Mouse (Mus musculus) heart, postnatal 36 days (tissue): ENCODE measurements around the gene Rfx4. TPM values are rescaled to one million over a fixed set of nuclear protein-coding genes. Genes with fewer than 3 reads are reported as not detected.

Experiments used
- DNase-seq, 2 experiments: peaks; one replicate each; pipeline ENCODE4 v3.0.0; 2021 to 2022
- intact Hi-C: fragments of 180-260 bp; cut with DNase I; formaldehyde crosslinking; loops from one replicate; pipeline ENCODE4 v1.15.1; 2025
- total RNA-seq, 2 experiments: library from RNA; stranded (reverse); gene quantifications; 2 replicates each; pipeline ENCODE4 v1.2.3; 2021

Gene Rfx4
- under 1 TPM in 1 of 2 experiments, not detected in 1; 0.08 TPM for total RNA-seq

- DNase-seq, result no peak
- intact Hi-C loops, result no loop called here
These were observed at the start of gene Rfx4 for GRCm38 (mm10) chr10:84755786-84756203. Gene Rfx4 (plus strand): TSS chr10:84756062.

- intact Hi-C loops, result loop anchor here (10.0 kb wide), 1 partner anchor 192 kb away; no protein-coding TSS in a partner anchor
- no peak for DNase-seq
These were observed 49.3 kb upstream of the Rfx4 start for GRCm38 (mm10) chr10:84706543-84706942.

- DNase-seq, result no peak
- intact Hi-C loops, result loop anchor here (10.0 kb wide), 1 partner anchor 192 kb away; no protein-coding TSS in a partner anchor
These were observed 48.6 kb upstream of the Rfx4 start for GRCm38 (mm10) chr10:84707226-84707625.

GRCm38 (mm10) chr10:84707752-84708530 is 47.9 kb upstream of the Rfx4 start:
- no peak for DNase-seq
- intact Hi-C loops, result loop anchor here (10.0 kb wide), 1 partner anchor 193 kb away; no protein-coding TSS in a partner anchor

- no peak for DNase-seq
- intact Hi-C loops, result loop anchor here (2.0 to 5.0 kb wide), 4 partner anchors 69 to 335 kb away; no protein-coding TSS in a partner anchor
These were observed 45.7 kb upstream of the Rfx4 start for GRCm38 (mm10) chr10:84710192-84710591.

- intact Hi-C loops, result loop anchor here (2.0 to 5.0 kb wide), 4 partner anchors 70 to 334 kb away; no protein-coding TSS in a partner anchor
- no peak for DNase-seq
These were observed 45.0 kb upstream of the Rfx4 start for GRCm38 (mm10) chr10:84710827-84711226.

- intact Hi-C loops, result loop anchor here (2.0 to 5.0 kb wide), 4 partner anchors 71 to 333 kb away; no protein-coding TSS in a partner anchor
- DNase-seq, result no peak
These were observed 44.4 kb upstream of the Rfx4 start for GRCm38 (mm10) chr10:84711479-84711878.

GRCm38 (mm10) chr10:84711940-84712339 is 43.9 kb upstream of the Rfx4 start:
- intact Hi-C loops, result loop anchor here (2.0 to 5.0 kb wide), 4 partner anchors 71 to 333 kb away; no protein-coding TSS in a partner anchor
- DNase-seq, result no peak

GRCm38 (mm10) chr10:84712532-84712931 is 43.3 kb upstream of the Rfx4 start:
- no peak for DNase-seq
- intact Hi-C loops, result loop anchor here (5.0 kb wide), 2 partner anchors 120 to 275 kb away; no protein-coding TSS in a partner anchor

GRCm38 (mm10) chr10:84713043-84713442 is 42.8 kb upstream of the Rfx4 start:
- intact Hi-C loops, result loop anchor here (5.0 kb wide), 2 partner anchors 119 to 274 kb away; no protein-coding TSS in a partner anchor

GRCm38 (mm10) chr10:84715639-84716038 is 40.2 kb upstream of the Rfx4 start:
- no peak for DNase-seq
- intact Hi-C loops, result no loop called here

More at GRCm38 (mm10) chr10:84713043-84713442, 42.8 kb upstream of the Rfx4 start:
- no peak for DNase-seq

GRCm38 (mm10) chr10:84716581-84716980 is 39.3 kb upstream of the Rfx4 start:
- intact Hi-C loops, result no loop called here
- no peak for DNase-seq

GRCm38 (mm10) chr10:84722711-84723110 is 33.2 kb upstream of the Rfx4 start:
- DNase-seq, result no peak
- intact Hi-C loops, result no loop called here

GRCm38 (mm10) chr10:84727005-84727404 is 28.9 kb upstream of the Rfx4 start:
- intact Hi-C loops, result no loop called here
- DNase-seq, result no peak

GRCm38 (mm10) chr10:84727760-84728159 is 28.1 kb upstream of the Rfx4 start:
- intact Hi-C loops, result no loop called here
- no peak for DNase-seq

- intact Hi-C loops, result no loop called here
- DNase-seq, result no peak
These were observed 25.8 kb upstream of the Rfx4 start for GRCm38 (mm10) chr10:84730078-84730477.

- intact Hi-C loops, result no loop called here
- DNase-seq, result no peak
These were observed 24.9 kb upstream of the Rfx4 start for GRCm38 (mm10) chr10:84730956-84731355.

- no peak for DNase-seq
- intact Hi-C loops, result no loop called here
These were observed 22.4 kb upstream of the Rfx4 start for GRCm38 (mm10) chr10:84733511-84733910.

GRCm38 (mm10) chr10:84754851-84755785 is 744 bp upstream of the Rfx4 start:
- intact Hi-C loops, result no loop called here
- no peak for DNase-seq

- no peak for DNase-seq
- intact Hi-C loops, result no loop called here
These were observed 703 bp downstream of the Rfx4 start for GRCm38 (mm10) chr10:84756435-84757095.
